Mouse (Mus musculus): Measurements from ENCODE around the gene Nlrp9a. TPM values are rescaled to one million over a fixed set of nuclear protein-coding genes. Genes with fewer than 3 reads are reported as not detected.
"Not testable (repeated sequence)": the region's sequence is repeated elsewhere in the genome, so short reads cannot be mapped to it uniquely, and the experiment has no call there.

Nlrp9a gene
- polyA plus RNA-seq (2015; fragmentation: Nextera tagmentation; extraction: Ambion mirVana), result not detected in 2 replicates

GRCm38 (mm10) chr7:26534723-26535122 lies at the start of gene Nlrp9a:
TSS of gene Nlrp9a (plus strand) at chr7:26535023.
- H3K36me3 ChIP-seq (replicated peaks); H3K4me3 ChIP-seq (replicated peaks); H3K4me2 ChIP-seq; H3K9ac ChIP-seq; H3K9me3 ChIP-seq (replicated peaks); H3K27ac ChIP-seq (replicated peaks); ATAC-seq (ENCODE audit: insufficient read depth); H3K4me1 ChIP-seq (replicated peaks); H3K27me3 ChIP-seq: not testable (repeated sequence)
- 45% methylated on average over 2 of the region's 2 CpGs for WGBS (ENCODE audit: insufficient replicate concordance)

GRCm38 (mm10) chr7:26489514-26489913 lies 45.3 kb upstream of the Nlrp9a start:
- not testable (repeated sequence) for H3K4me2 ChIP-seq; H3K27me3 ChIP-seq; H3K4me3 ChIP-seq (replicated peaks); ATAC-seq (ENCODE audit: insufficient read depth); H3K9me3 ChIP-seq (replicated peaks); H3K27ac ChIP-seq (replicated peaks); H3K36me3 ChIP-seq (replicated peaks); H3K4me1 ChIP-seq (replicated peaks); H3K9ac ChIP-seq
- WGBS (ENCODE audit: insufficient replicate concordance), result 63% methylated on average over 18 of the region's 18 CpGs

GRCm38 (mm10) chr7:26589077-26589476 lies 54.3 kb downstream of the Nlrp9a start:
- Histone ChIP-seq H3K9ac (no peak overlapping the region), H3K27ac (replicated peaks) (no peak overlapping the region), H3K27me3 (no peaks in the 10 kb centered on the region), H3K4me2 (no peak overlapping the region), H3K4me1 (replicated peaks) (no peaks in the 10 kb centered on the region), H3K36me3 (replicated peaks) (no peaks in the 10 kb centered on the region), H3K9me3 (replicated peaks) (no peaks in the 10 kb centered on the region), H3K4me3 (replicated peaks) (no peak overlapping the region)
- no peak for ATAC-seq (ENCODE audit: insufficient read depth)

GRCm38 (mm10) chr7:26589774-26590173 lies 55.0 kb downstream of the Nlrp9a start:
- Histone ChIP-seq H3K9me3 (replicated peaks) (no peaks in the 10 kb centered on the region), H3K4me3 (replicated peaks) (no peak overlapping the region), H3K36me3 (replicated peaks) (no peaks in the 10 kb centered on the region), H3K27ac (replicated peaks) (no peak overlapping the region), H3K27me3 (no peaks in the 10 kb centered on the region), H3K9ac (no peak overlapping the region), H3K4me2 (no peak overlapping the region), H3K4me1 (replicated peaks) (no peaks in the 10 kb centered on the region)
- 40% methylated on average over 1 of the region's 1 CpGs for WGBS (ENCODE audit: insufficient replicate concordance)
- ATAC-seq (ENCODE audit: insufficient read depth), result no peak

- 48% methylated on average over 1 of the region's 1 CpGs for WGBS (ENCODE audit: insufficient replicate concordance)
Observed at GRCm38 (mm10) chr7:26618364-26618763, 83.5 kb downstream of the Nlrp9a start, which contains the start of gene Vmn1r185. TSS of gene Vmn1r185 (minus strand) at chr7:26618464.

More at GRCm38 (mm10) chr7:26618364-26618763, 83.5 kb downstream of the Nlrp9a start, which contains the start of gene Vmn1r185:
- H3K9ac ChIP-seq; H3K4me1 ChIP-seq (replicated peaks); H3K4me2 ChIP-seq; H3K9me3 ChIP-seq (replicated peaks); ATAC-seq (ENCODE audit: insufficient read depth); H3K27ac ChIP-seq (replicated peaks); H3K36me3 ChIP-seq (replicated peaks); H3K27me3 ChIP-seq; H3K4me3 ChIP-seq (replicated peaks): not testable (repeated sequence)

Small RNAs within 50 kb of the gene (microRNA-seq; reads per million reads assigned to microRNA genes)
- not detected for gene Gm25947

Other genes starting within 250 kb of the Nlrp9a start
- 0.60 and 0.98 TPM in 2 replicates for gene Cyp2a4, start 227.9 kb upstream of the Nlrp9a start, polyA plus RNA-seq (2015; fragmentation: Nextera tagmentation; extraction: Ambion mirVana)
- gene Nlrp9c, start 131.3 kb upstream of the Nlrp9a start, polyA plus RNA-seq (2015; fragmentation: Nextera tagmentation; extraction: Ambion mirVana), result not detected in 2 replicates
- gene Nlrp4a, start 99.9 kb upstream of the Nlrp9a start, polyA plus RNA-seq (2015; fragmentation: Nextera tagmentation; extraction: Ambion mirVana), result not detected in 2 replicates
- gene Vmn1r185, start 83.4 kb downstream of the Nlrp9a start, polyA plus RNA-seq (2015; fragmentation: Nextera tagmentation; extraction: Ambion mirVana), result not detected in 2 replicates
- gene Cyp2b23, start 151.4 kb downstream of the Nlrp9a start, polyA plus RNA-seq (2015; fragmentation: Nextera tagmentation; extraction: Ambion mirVana), result not detected in 2 replicates
- gene Cyp2b19, start 222.1 kb downstream of the Nlrp9a start, polyA plus RNA-seq (2015; fragmentation: Nextera tagmentation; extraction: Ambion mirVana), result not detected in 2 replicates